Mouse (Mus musculus) MEL (cell line): ENCODE data around the gene Olfr1359. TPM values are rescaled to one million over a fixed set of nuclear protein-coding genes. Genes with fewer than 3 reads are reported as not detected.

Experiments used
- BHLHE40 ChIP-seq: IDR thresholded peaks from 2 replicates; pipeline ENCODE4 v1.6.1; 2012; ENCODE audit warnings: low read depth, mild to moderate bottlenecking, inconsistent platforms, low read length, improper control_type of control experiment, borderline replicate concordance
- CHD1 ChIP-seq: IDR thresholded peaks from 2 replicates; pipeline ENCODE4 v1.6.1; 2012; ENCODE audit warnings: low read depth, mild to moderate bottlenecking, inconsistent platforms, low read length, improper control_type of control experiment
- CTCF ChIP-seq, 3 experiments: IDR thresholded peaks in 2 of 3; conservative IDR thresholded peaks in 1 of 3; 2 replicates each; pipeline ENCODE4 v1.5.1; 2011 to 2012; ENCODE audit warnings: low read length in 3 of 3, low read depth in 2 of 3, mild to moderate bottlenecking in 2 of 3, improper control_type of control experiment in 1 of 3, inconsistent platforms in 1 of 3, mixed read lengths in 1 of 3, moderate library complexity in 1 of 3; ENCODE audit not compliant: control insufficient read depth in 1 of 3, insufficient read depth in 1 of 3, poor library complexity in 1 of 3, severe bottlenecking in 1 of 3
- EP300 ChIP-seq, 2 experiments: IDR thresholded peaks; 2 replicates each; pipeline ENCODE4 v1.6.1; 2011; ENCODE audit warnings: improper control_type of control experiment in 2 of 2, low read length in 2 of 2, low read depth in 1 of 2, mild to moderate bottlenecking in 1 of 2
- ETS1 ChIP-seq: IDR thresholded peaks from 2 replicates; pipeline ENCODE4 v1.6.1; 2012; ENCODE audit warnings: low read depth, mild to moderate bottlenecking, inconsistent platforms, low read length, improper control_type of control experiment, moderate library complexity
- HCFC1 ChIP-seq: IDR thresholded peaks from 2 replicates; pipeline ENCODE4 v1.6.1; 2012; ENCODE audit warnings: low read depth, mild to moderate bottlenecking, inconsistent platforms, low read length, improper control_type of control experiment, moderate library complexity
- JUND ChIP-seq: IDR thresholded peaks from 2 replicates; pipeline ENCODE4 v1.6.1; 2011; ENCODE audit warnings: low read depth, mild to moderate bottlenecking, improper control_type of control experiment, low read length
- MAX ChIP-seq: IDR thresholded peaks from 2 replicates; pipeline ENCODE4 v1.6.1; 2011; ENCODE audit warnings: low read length, improper control_type of control experiment
- MAZ ChIP-seq: IDR thresholded peaks from 2 replicates; pipeline ENCODE4 v1.6.1; 2012; ENCODE audit warnings: low read depth, mild to moderate bottlenecking, inconsistent platforms, low read length, improper control_type of control experiment
- MEF2A ChIP-seq: IDR thresholded peaks from 2 replicates; pipeline ENCODE4 v1.6.1; 2014; ENCODE audit warnings: low read depth, mild to moderate bottlenecking, inconsistent platforms, low read length, improper control_type of control experiment; ENCODE audit not compliant: poor library complexity, insufficient replicate concordance, severe bottlenecking; ENCODE audit errors: extremely low read depth
- MXI1 ChIP-seq: IDR thresholded peaks from 2 replicates; pipeline ENCODE4 v1.6.1; 2011; ENCODE audit warnings: mild to moderate bottlenecking, low read depth, low read length, improper control_type of control experiment
- MYB ChIP-seq: IDR thresholded peaks from 2 replicates; pipeline ENCODE4 v1.6.1; 2011; ENCODE audit warnings: mild to moderate bottlenecking, low read depth, low read length, improper control_type of control experiment
- MYC ChIP-seq: IDR thresholded peaks from 2 replicates; pipeline ENCODE4 v1.6.1; 2011; ENCODE audit warnings: low read depth, mild to moderate bottlenecking, low read length, improper control_type of control experiment, moderate library complexity
- NELFE ChIP-seq: IDR thresholded peaks from 2 replicates; pipeline ENCODE4 v1.6.1; 2011; ENCODE audit warnings: low read depth, low read length, improper control_type of control experiment
- NRF1 ChIP-seq: IDR thresholded peaks from 2 replicates; pipeline ENCODE4 v1.6.1; 2014; ENCODE audit warnings: low read depth, mild to moderate bottlenecking, inconsistent platforms, low read length, improper control_type of control experiment, moderate library complexity; ENCODE audit not compliant: poor library complexity, insufficient read depth, severe bottlenecking
- POLR2A ChIP-seq, 2 experiments: IDR thresholded peaks; 2 replicates each; pipeline ENCODE4 v1.6.1; 2011 to 2012; ENCODE audit warnings: low read length in 2 of 2, mild to moderate bottlenecking in 2 of 2, control low read depth in 1 of 2, improper control_type of control experiment in 1 of 2, low read depth in 1 of 2, moderate library complexity in 1 of 2; ENCODE audit not compliant: control insufficient read depth in 1 of 2, insufficient read depth in 1 of 2, poor library complexity in 1 of 2
- POLR2AphosphoS5 ChIP-seq: IDR thresholded peaks from 2 replicates; pipeline ENCODE4 v1.6.1; 2012; ENCODE audit warnings: low read depth, borderline replicate concordance, mild to moderate bottlenecking, inconsistent platforms, low read length, moderate library complexity, mixed read lengths
- RAD21 ChIP-seq: IDR thresholded peaks from 2 replicates; pipeline ENCODE4 v1.6.1; 2011; ENCODE audit warnings: mild to moderate bottlenecking, low read depth, low read length, improper control_type of control experiment
- SIN3A ChIP-seq: IDR thresholded peaks from 2 replicates; pipeline ENCODE4 v1.6.1; 2012; ENCODE audit warnings: low read length, improper control_type of control experiment, inconsistent platforms
- TBP ChIP-seq: IDR thresholded peaks from 2 replicates; pipeline ENCODE4 v1.8.0; 2011; ENCODE audit warnings: low read depth, low read length, improper control_type of control experiment
- TCF12 ChIP-seq: IDR thresholded peaks from 2 replicates; pipeline ENCODE4 v1.6.1; 2014; ENCODE audit warnings: low read depth, mild to moderate bottlenecking, inconsistent platforms, low read length, improper control_type of control experiment, moderate library complexity
- USF1 ChIP-seq: IDR thresholded peaks from 2 replicates; pipeline ENCODE4 v1.6.1; 2014; ENCODE audit warnings: low read depth, mild to moderate bottlenecking, inconsistent platforms, low read length, improper control_type of control experiment, moderate library complexity
- ZC3H11A ChIP-seq: IDR thresholded peaks from 2 replicates; pipeline ENCODE4 v1.6.1; 2012; ENCODE audit warnings: low read depth, mild to moderate bottlenecking, inconsistent platforms, low read length, improper control_type of control experiment
- ZKSCAN1 ChIP-seq: IDR thresholded peaks from 2 replicates; pipeline ENCODE4 v1.6.1; 2012; ENCODE audit warnings: low read depth, mild to moderate bottlenecking, inconsistent platforms, low read length, improper control_type of control experiment, moderate library complexity
- ZMIZ1 ChIP-seq: IDR thresholded peaks from 2 replicates; pipeline ENCODE4 v1.6.1; 2012; ENCODE audit warnings: low read depth, mild to moderate bottlenecking, inconsistent platforms, low read length, improper control_type of control experiment, moderate library complexity
- polyA plus RNA-seq, 2 experiments: library from polyadenylated mRNA; stranded (reverse) in 1 of 2; unstranded in 1 of 2; fragments of >175 nt in 1 of 2; fragments of >200 nt in 1 of 2; gene quantifications; 2 replicates each; pipeline versions ENCODE4 v1.2.1 to v1.2.4; 2012; ENCODE audit warnings: low replicate concordance in 2 of 2, low read depth in 1 of 2; ENCODE audit not compliant: insufficient read length in 2 of 2, insufficient read depth in 1 of 2, missing spikeins in 1 of 2
- total RNA-seq: library from RNA; depleted of rRNA; stranded (reverse); fragments of 300-350 nt; gene quantifications from 2 replicates; pipeline ENCODE4 v1.2.3, GENCODE M21; 2012

Olfr1359 gene
- total and polyA plus RNA-seq, 3 experiments, result not detected

DNA sequence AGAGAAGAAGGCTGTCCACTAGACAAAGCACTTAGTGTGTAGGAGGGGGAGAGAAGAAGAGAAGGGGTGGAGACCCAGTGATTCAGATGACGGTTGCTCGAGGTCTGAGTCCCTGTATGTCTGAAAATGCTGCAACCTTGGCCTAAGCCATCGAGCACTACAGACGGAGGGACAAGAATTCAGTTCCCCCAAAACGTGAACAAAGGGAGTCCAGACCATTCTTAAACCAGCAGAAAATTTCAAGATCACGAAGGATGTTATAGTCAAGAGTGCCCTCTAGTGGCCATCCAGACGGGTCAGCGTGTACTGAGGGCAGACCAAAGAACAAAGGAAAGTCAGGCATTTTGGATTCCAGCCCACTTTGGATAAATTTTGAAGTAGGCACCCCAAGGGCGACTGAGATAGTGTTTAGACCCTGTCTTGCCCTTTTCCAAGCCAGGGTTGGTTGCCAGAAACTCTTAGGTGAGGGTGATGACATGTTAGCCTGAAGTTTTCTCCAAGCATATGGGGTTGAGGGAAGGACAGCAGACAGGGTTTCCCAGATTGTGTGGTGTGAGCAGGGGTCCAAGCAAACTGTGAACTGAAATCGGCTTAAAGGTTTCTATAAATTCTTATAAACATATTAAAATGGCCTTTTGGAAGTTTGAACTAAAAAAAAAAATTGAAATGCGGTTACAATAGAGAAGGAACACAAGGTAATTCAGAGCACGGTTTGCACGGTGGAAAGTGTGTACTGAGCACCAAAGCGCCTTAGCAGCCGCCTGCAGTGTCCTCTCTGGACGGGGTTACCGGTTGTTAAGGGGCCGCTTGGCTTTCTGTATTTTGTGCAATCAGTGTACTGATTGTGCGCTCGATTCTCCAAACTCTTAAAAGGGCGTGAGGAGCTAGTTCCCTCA, 36.3 kb downstream of the Olfr1359 start (continued):
- TF ChIP-seq MXI1, result peak; percentile 65
- no peak for TF ChIP-seq NRF1
- TF ChIP-seq ZC3H11A, result peak; percentile 67
- no peak for TF ChIP-seq CHD1
- TF ChIP-seq MAZ, result no peak
- TF ChIP-seq ZKSCAN1, result no peak
- TF ChIP-seq EP300 (IDR thresholded peaks at IDR 0.05; ENCODE audit: low read depth in 1 of 2, low read length in 2 of 2), result no peak
- peak; percentile 87 for TF ChIP-seq RAD21
- no peak for TF ChIP-seq POLR2A (IDR thresholded peaks at IDR 0.05; ENCODE audit: control insufficient read depth in 1 of 2, insufficient read depth in 1 of 2, low read depth in 1 of 2, low read length in 2 of 2, poor library complexity in 1 of 2)
- no peak for TF ChIP-seq ZMIZ1
- TF ChIP-seq ETS1, result no peak
- peak; percentile 21; the same call in 1 of the 2 replicates for TF ChIP-seq HCFC1
- no peak for TF ChIP-seq JUND
- no peak for TF ChIP-seq MEF2A
- TF ChIP-seq BHLHE40, result no peak
- TF ChIP-seq TCF12, result no peak
- peak; percentile 75 for TF ChIP-seq SIN3A
- no peak for TF ChIP-seq POLR2AphosphoS5
- no peak for TF ChIP-seq NELFE
- TF ChIP-seq USF1, result no peak
- no peak for TF ChIP-seq MYB
- peak; percentile 80 for TF ChIP-seq MYC
- TF ChIP-seq TBP, result 0 out of 2 replicates have a peak, but pooled peaks have one; percentile 33
- no peak; the same call in 1 of the 2 replicates for TF ChIP-seq MAX
- peak; percentile 76 to 91 (median 79) for TF ChIP-seq CTCF (IDR thresholded peaks at IDR 0.05 in 2 of 3, conservative IDR thresholded peaks at IDR 0.05 in 1 of 3; ENCODE audit: control insufficient read depth in 1 of 3, insufficient read depth in 1 of 3, low read depth in 2 of 3, low read length in 3 of 3, poor library complexity in 1 of 3, severe bottlenecking in 1 of 3)
- TF ChIP-seq, all 39 proteins: peak for 10
